9 mouse cellular contexts compared by ENCODE assay signal in the genomic region with DNA sequence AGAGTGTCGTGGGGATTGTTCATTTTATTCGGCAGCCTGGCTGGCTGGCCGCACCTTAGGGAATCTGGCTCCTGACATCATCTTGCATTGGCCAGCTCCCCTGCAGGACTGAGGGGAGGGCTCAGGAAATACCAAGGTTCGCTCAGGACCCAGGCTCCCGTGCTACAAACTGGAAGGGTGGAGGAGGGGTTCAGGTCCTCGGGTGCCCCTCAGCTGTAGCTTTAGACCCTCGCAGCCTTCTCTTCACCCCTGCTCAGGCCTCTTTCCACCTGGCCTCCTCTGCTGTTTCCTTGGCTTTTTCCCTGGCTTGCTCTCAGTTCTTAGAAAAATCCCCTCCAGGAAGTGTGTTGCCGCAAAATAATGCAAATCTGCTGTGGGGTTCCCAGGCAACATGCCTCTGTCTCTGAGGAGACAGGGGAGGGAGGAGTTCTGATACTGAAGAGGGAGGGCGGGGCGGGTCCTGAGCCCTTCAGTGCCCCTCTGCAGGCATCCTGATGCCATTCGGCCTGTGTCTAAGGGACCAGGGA. TPM values are rescaled to one million over a fixed set of nuclear protein-coding genes. Genes with fewer than 3 reads are reported as not detected.
A peak's percentile ranks its signal among the peaks of the same experiment; 100 is the strongest.
DNase-seq lines count a peak whose midpoint lies in the region; ATAC-seq and TF ChIP-seq lines count a peak whose summit lies in the region.
"Had no signal": no experiment of that assay in that cellular context is flagged by ENCODE, and none has a peak within 500 bp of the region (broad histone marks: within the 10 kb centered on the region; RNA-seq: fewer than 3 reads in every experiment).

No protein-coding gene starts in this region.

- DNase-seq in heart, adult 11 months = peak; percentile 92
- DNase-seq in heart, adult 9 months (ENCODE audit: low spot score in 2 of 2) = no peak
- DNase-seq in NIH3T3 (ENCODE audit: low read depth) = peak; percentile 48
- no peak for DNase-seq in heart, postnatal 0 days (ENCODE audit: low spot score)
- peak; percentile 74 for DNase-seq in midbrain, embryonic 14.5 days
- no peak for DNase-seq in adrenal gland, postnatal 36 days
- no peak for DNase-seq in layer of hippocampus, postnatal 36 days
- no peak for DNase-seq in urinary bladder, postnatal 14 days (ENCODE audit: low spot score)

- no peaks in the 10 kb centered on the region for H3K36me3 ChIP-seq in heart, postnatal 0 days (replicated peaks; ENCODE audit: control insufficient read depth, insufficient read depth, low read length)
- H3K36me3 ChIP-seq in midbrain, embryonic 14.5 days (ENCODE audit: control insufficient read depth, insufficient read depth, low read length) = no peaks in the 10 kb centered on the region

- no peak for TF ChIP-seq EP300 in heart, postnatal 0 days (IDR thresholded peaks at IDR 0.05; ENCODE audit: low read depth)

- H3K27ac ChIP-seq in heart, postnatal 0 days (ENCODE audit: low read depth) = peak overlapping the region; percentile 47; the same call in 1 of the 2 replicates
- H3K27ac ChIP-seq in midbrain, embryonic 14.5 days (replicated peaks; ENCODE audit: low read depth, low read length) = peak overlapping the region; percentile 73
- H3K27ac ChIP-seq: macrophage had no signal

- peaks cover 32% of the 10 kb centered on the region for H3K4me1 ChIP-seq in heart, postnatal 0 days (ENCODE audit: control insufficient read depth, insufficient read depth)
- H3K4me1 ChIP-seq in midbrain, embryonic 14.5 days (ENCODE audit: control insufficient read depth, insufficient read depth, low read length) = peaks cover 11% of the 10 kb centered on the region

- H3K4me3 ChIP-seq in heart, postnatal 0 days (ENCODE audit: low read depth, low read length) = no peak overlapping the region
- no peak overlapping the region for H3K4me3 ChIP-seq in midbrain, embryonic 14.5 days (replicated peaks; ENCODE audit: low read depth, low read length)

- peak overlapping the region; percentile 26; the same call in 1 of the 2 replicates for H3K9ac ChIP-seq in heart, postnatal 0 days (replicated peaks; ENCODE audit: low read depth, low read length)
- peak overlapping the region; percentile 26; the same call in 1 of the 2 replicates for H3K9ac ChIP-seq in midbrain, embryonic 14.5 days (replicated peaks; ENCODE audit: low read length)

- H3K4me2 ChIP-seq in heart, postnatal 0 days (ENCODE audit: low read depth, low read length) = peak overlapping the region; percentile 27
- H3K4me2 ChIP-seq in midbrain, embryonic 14.5 days (ENCODE audit: low read length) = peak overlapping the region; percentile 44

- ATAC-seq in heart, postnatal 0 days (ENCODE audit: insufficient read depth, low read depth) = no peak
- peak; percentile 68; the same call in 1 of the 2 replicates for ATAC-seq in midbrain, embryonic 14.5 days (ENCODE audit: low FRiP score, low TSS enrichment)

- no peaks in the 10 kb centered on the region for H3K9me3 ChIP-seq in heart, postnatal 0 days (replicated peaks; ENCODE audit: control insufficient read depth, low read length)
- no peaks in the 10 kb centered on the region for H3K9me3 ChIP-seq in midbrain, embryonic 14.5 days (ENCODE audit: control insufficient read depth, low read length)

- H3K27me3 ChIP-seq in heart, postnatal 0 days (ENCODE audit: control insufficient read depth, insufficient read depth, low read length) = no peaks in the 10 kb centered on the region
- no peaks in the 10 kb centered on the region for H3K27me3 ChIP-seq in midbrain, embryonic 14.5 days (ENCODE audit: control insufficient read depth, insufficient read depth, low read length)

- no peak for TF ChIP-seq CTCF in heart, postnatal 0 days (IDR thresholded peaks at IDR 0.05; ENCODE audit: low read depth)

- 30% methylated on average over 11 of the region's 11 CpGs for WGBS in heart, postnatal 0 days
- WGBS in midbrain, embryonic 14.5 days = 3% methylated on average over 11 of the region's 11 CpGs

RNA-seq across cellular contexts. Expression of a gene that starts 53.8 kb away (rescaled TPM):
- total RNA-seq in heart, postnatal 0 days (2014; rRNA removed; ENCODE audit: low replicate concordance) = 65.1 and 108 TPM in 2 replicates
- polyA plus RNA-seq in heart, postnatal 0 days (2015; fragmentation: Nextera tagmentation; extraction: Ambion mirVana) = 67.1 and 72.4 TPM in 2 replicates
- polyA plus RNA-seq in midbrain, embryonic 14.5 days (2014; fragmentation: Nextera tagmentation; extraction: Ambion mirVana) = 49.6 and 52.1 TPM in 2 replicates
- total RNA-seq in adrenal gland, postnatal 36 days (2021) = 100 to 1,000 TPM in 1 of 2 experiments, 10 to 100 TPM in 1; 98.9 to 111 TPM
- total RNA-seq in layer of hippocampus, postnatal 36 days (2021) = 10 to 100 TPM; 36.5 to 44.3 TPM

RNA-seq across cellular contexts. Expression of a gene that starts 54.7 kb away (rescaled TPM):
- 75.8 and 110 TPM in 2 replicates for total RNA-seq in heart, postnatal 0 days (2014; rRNA removed; ENCODE audit: low replicate concordance)
- 383 TPM in 2 replicates for polyA plus RNA-seq in heart, postnatal 0 days (2015; fragmentation: Nextera tagmentation; extraction: Ambion mirVana)
- polyA plus RNA-seq in midbrain, embryonic 14.5 days (2014; fragmentation: Nextera tagmentation; extraction: Ambion mirVana) = 448 and 461 TPM in 2 replicates
- 100 to 1,000 TPM; 239 to 242 TPM for total RNA-seq in adrenal gland, postnatal 36 days (2021)
- total RNA-seq in layer of hippocampus, postnatal 36 days (2021) = 100 to 1,000 TPM; 142 to 152 TPM

Comparison
In these comparisons a context has a peak if more than half of its experiments do, and no peak if none do; other contexts are left out.
1. DNase-seq: peak in heart, adult 11 months (single experiment), NIH3T3 (single experiment) and midbrain, embryonic 14.5 days (single experiment); none in heart, adult 9 months (0 of 2), heart, postnatal 0 days (single experiment), adrenal gland, postnatal 36 days (0 of 2), layer of hippocampus, postnatal 36 days (0 of 2) and urinary bladder, postnatal 14 days (single experiment).